Mouse (Mus musculus): ENCODE data around the gene Rmnd1.

Gene Rmnd1

DNA sequence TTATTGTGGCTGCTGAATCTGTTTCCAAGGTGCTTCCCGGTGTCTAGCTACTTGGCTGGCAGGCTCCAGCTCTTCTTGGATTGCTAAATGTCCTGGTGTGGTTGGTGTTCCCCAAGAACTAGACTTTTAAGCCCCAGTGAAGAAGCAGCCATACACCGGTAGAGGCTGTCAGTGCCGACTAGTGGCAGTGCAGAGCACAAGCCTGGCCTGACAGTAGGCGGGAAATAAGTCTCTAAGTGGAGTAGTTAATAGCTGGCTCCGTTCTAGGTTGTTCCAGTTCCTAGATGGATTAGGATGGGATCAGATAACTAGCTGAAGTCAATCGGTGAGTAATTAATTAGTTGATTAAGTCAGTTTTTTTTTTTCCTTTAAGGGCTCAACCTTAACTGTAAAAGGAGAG is 40.3 kb downstream of the Rmnd1 start:
- no peak for DNase-seq (ENCODE audit: extremely low spot score, low spot score)

DNA sequence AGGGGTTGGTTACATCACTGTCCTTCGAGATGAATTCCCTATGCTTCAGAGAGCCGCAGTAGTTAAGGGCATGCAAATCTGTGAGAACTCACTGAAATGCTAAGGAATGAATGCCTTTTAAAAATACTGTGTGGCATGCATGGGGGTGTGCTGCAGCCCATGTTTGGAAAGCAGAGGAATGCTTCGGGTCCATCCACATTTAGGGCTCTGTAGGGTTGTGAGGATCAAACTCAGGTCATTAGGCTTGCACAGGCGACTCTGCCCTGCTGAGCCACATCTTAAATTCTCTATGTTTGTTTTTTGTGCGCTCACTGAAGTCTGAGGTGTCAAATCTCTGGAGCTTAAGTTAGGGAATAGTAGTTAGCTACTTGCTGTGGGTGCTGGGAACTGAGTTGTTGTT is 41.1 kb downstream of the Rmnd1 start:
- no peak for DNase-seq (ENCODE audit: extremely low spot score, low spot score)

DNA sequence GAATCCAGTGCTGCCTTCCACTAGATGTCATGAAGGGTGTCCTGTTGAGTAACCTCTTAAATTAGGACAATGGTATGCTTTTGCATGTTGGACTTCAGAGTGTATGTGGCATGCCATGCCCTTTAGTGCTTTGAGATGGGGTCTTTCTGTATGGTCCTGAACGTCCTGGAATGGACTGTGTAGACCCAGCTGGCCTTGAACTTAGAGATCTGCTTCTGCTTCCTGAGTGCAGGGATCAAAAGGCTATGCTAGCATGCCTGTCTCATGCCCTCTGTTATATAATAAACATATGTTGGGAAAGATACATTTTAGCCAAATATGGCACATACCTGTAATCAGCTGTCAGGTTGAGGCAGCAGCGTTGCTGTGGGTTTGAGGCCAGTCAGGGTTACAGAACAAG is 41.6 kb downstream of the Rmnd1 start:
- DNase-seq (ENCODE audit: extremely low spot score, low spot score), result no peak

DNA sequence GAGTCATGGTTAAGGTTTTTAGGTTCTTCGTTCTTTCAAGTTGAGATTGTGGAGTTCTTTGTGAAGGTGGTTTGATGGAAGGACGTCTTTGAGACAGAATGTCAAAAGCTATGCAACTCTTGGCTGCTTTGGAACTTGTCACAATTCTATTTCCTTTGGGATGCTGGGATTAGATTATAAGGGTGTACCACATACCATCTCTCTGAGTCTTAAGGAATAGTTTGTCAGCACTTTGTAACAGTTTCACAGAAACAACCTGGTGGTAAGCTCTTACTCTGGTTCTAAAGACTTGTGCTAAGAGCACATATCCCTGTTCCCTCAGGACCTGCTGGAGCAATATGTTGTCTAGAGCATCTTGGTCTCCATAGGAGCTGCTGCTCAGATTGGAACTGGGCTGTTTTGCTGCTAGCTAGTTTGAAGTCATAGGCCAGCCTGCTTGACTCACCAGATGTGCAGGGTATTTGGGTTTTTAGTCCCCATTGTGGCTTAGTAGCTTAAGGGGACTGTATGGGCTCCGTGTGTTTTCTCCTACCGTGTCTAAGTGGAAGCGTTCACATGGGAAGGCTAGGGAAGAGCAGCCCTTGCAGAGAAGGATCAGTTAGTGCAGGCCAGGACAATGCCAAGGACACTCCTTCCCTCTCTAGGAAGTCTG is 42.6 kb downstream of the Rmnd1 start:
- DNase-seq (ENCODE audit: extremely low spot score, low spot score), result no peak

DNA sequence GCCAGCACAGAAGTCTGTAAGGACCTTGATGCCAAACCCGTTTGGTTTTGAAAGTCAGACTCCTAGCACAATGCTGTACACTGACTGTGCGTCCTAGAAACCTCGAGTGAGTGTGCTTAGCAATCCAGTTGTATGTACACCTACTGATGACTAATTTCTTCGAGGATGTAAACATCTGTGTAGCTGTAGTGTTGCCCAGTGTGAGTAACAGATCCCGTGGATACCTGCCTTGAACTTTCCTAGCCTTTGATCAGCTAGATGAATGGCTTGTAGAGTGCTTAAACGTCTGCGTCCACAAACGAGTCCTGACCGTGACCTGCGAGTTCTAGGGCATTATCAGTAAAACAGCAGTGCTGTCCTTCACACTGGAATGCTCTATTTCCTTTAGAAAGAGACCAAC is 43.2 kb downstream of the Rmnd1 start:
- no peak for DNase-seq (ENCODE audit: extremely low spot score, low spot score)

DNA sequence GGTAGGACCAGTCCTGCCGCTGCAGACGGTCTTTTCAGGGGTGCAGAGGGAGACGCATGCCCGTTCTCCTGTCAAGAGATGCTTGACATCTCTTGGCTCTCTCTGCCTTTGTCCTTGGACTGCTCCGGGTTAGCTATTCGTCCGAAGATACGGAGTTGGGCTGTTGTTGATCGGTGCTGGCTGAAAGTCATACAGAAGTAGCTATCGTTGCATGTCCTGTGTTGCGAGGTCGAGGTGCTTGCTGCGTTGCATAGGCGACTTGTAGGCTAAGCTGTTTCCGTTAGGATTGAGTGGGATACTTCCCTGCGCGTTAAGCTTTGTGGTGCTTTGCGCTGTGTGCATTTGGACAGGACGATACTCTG is 43.8 kb downstream of the Rmnd1 start:
- DNase-seq (ENCODE audit: extremely low spot score, low spot score), result no peak

DNA sequence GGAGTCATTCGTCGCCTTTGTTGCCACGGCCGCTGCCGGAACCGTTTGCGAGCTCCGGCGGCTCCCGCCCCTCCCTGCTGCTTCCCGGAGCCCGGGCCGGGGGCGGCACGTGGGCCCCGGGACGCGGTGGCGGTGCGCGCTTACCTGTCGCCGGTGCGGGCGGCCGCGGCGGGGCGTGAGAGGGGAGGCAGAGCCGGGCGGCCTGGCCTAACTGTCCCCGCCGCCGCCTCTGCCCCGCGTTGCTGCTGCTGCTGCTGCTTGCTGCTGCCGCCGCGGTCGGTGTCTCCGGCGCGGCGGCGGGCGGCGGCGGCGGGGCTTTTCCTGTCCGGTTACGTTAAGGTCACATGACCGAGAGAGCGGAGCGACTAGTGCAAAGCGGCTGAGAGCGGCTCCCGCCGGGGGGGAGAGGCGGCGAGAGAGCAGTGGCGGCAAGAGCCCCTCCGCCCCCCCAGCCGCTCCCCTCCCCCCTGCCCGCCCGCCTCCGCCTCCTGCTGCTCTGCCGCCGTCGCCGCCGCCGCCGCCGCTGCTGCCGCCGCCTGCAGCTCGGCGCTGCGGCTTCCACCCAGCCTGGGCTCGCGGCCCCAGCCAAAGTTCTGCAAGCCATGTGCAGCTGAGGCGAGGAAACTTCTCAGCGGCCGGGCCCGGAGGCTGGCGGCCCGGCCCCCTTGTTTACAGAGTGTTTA is 44.3 kb downstream of the Rmnd1 start, which contains the start of gene Zbtb2:
TSS of gene Zbtb2 (minus strand) at position 408 of the 683 bp plus-strand sequence.
- peak; percentile 71 for DNase-seq (ENCODE audit: extremely low spot score, low spot score)

DNA sequence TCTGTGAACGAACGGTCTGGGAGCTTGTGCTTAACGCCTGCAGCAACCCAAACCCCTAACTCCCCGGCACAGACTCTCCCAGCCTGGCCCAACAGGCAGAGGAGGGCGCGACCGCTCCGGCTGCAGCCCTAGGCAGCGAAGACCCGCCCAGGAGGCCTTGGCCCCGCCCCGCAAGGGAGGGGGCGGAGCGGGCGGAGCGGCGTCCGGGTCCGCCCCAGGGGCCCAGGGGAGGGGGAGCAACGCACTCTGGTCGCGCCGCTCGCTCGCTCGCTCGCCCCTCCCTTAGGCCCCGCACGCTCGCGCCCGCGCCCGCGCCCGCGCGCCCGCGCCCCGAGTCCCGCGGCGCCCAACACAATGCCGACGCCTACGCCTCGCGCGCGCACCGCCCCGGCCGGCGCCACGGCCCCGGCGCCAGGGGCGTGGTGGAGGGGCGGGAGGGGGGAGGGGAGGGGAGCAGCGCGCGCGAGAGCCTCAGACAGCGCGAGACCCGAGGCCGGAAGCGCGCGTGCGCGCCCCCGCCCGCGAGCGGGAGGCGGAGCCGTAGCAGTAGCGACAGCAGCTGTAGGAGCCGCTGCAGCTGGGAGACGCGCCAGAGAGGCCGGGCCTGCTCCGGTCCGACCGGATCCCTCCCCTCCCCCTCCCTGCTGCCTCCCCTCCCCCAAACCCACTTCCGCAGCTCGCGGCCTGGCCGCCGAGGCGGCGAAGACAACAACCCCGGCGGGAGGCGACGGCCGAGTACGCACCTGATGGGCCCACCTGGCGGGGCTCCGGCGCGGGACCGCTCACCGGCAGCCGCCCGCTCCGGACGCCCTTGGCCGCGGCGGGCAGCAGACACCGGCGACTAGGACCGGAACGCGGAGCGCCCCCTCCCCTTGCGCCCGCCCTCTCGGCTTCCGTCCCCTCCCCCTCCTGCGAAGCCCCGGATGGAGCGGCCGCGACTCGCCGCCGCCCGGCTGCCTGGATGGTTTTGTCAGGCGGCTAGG is 45.3 kb downstream of the Rmnd1 start:
- DNase-seq (ENCODE audit: extremely low spot score, low spot score), result peak; percentile 94

DNA sequence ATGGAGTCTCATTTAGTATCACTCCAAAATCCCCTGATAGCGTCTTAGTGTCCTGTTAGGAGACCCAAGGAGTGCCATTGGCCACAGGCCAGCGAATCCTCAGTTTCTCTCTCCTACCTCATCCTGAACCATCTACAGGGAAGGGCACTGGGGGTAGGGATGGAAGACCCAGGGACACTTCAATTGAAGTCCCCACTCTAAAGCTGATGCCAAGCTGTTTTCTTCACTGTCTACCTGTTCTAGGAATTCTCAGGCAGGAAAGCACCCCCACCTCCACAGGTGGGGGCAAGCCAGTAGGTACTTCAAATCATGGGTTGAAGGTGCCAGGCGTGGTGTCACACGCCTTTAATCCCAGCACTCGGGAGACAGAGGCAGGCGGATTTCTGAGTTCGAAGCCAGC is 47.9 kb downstream of the Rmnd1 start:
- no peak for DNase-seq (ENCODE audit: extremely low spot score, low spot score)

DNA sequence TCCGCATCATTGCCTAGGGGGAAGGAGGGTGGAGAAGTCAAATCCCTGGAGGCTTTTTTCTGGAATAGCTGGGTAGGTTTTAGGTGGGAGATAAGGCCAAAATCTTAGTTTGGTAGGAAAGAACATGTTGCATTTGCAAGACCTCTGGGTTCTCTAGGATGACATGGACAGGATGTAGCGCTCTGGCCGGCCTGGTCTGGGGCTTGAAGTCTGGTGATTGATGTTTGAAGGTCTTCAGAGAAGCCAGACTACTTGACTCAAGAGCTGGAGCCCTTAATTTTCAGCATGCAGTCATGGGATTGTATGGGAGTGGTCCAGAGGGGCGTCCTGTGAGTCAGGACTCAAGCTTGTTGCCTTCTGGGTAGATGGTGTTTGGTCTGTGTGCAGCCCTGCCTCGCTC is 51.4 kb downstream of the Rmnd1 start:
- no peak for DNase-seq (ENCODE audit: extremely low spot score, low spot score)

DNA sequence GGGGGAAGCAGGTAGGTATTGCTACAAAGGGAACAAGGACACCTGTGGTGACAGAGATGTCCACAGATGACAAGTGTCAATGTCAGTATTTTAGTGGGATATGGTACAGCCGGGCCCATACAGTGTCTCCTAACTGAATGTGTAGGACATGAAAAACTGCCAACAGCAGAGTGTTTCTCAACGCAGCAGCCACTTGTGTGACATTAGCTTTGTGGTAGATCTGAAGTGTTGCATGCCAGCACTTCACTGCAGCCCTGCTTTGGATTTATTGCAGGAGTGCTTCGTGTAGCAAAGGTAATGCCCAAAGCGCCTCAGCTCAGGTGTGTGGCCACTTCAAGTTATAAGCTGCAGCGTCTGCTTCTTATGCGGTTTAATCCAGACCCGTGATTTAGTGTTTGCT is 55.3 kb downstream of the Rmnd1 start:
- DNase-seq (ENCODE audit: extremely low spot score, low spot score), result no peak

DNA sequence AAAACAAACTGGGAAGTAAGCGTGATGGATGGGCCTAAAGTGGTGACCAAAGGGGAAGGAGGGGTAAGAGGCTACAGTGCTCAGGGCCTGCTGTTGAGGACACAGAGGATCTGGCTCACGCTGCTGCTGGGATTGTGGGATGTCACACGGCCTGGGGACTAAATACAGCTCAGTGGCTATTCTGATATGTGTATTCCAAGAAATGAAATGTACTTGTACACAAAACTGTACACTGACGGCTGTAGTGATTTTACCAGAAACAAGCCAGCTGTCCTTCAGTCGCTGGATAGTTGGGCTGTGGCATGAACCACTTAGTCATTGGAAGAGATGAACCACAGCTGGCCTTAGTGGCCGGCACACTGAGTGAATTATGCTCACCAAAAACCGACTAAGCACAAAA is 55.7 kb downstream of the Rmnd1 start:
- no peak for DNase-seq (ENCODE audit: extremely low spot score, low spot score)

DNA sequence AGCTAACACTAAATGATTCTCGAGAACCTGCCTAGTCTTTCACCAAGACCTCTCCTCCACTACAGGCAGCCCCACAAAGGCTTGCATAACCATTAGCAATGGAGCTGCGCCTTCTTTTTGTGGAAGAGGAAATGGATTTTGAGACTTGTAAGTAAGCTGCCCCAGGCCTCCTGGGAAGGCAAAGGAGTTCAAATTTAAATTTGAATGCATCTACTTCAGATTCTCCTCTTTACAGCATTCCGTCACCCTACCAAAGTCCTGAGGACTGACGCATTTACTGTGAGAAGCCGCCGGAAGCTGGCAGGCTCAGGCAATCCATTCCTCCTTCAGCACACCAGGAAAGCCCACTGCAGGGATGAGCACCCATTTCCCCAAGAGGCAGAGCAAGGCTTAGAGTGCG is 56.9 kb downstream of the Rmnd1 start:
- no peak for DNase-seq (ENCODE audit: extremely low spot score, low spot score)

DNA sequence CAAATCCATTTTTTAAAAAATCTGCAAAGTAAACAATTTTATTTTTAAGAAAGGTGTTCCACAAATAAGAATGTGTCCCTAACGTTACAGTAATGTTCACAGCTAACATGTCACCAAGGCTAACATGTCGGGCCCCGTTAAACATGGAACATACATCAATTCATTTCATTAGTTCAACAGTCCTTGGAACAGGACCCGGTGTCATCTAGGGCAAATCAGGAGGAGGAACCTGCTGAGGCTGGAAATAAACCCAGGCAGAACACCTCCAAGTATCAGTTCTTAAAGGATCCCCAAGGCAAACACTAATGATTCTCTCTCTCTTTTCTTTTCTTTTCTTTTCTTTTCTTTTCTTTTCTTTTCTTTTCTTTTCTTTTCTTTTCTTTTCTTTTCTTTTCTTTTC is 57.5 kb downstream of the Rmnd1 start:
- no peak for DNase-seq (ENCODE audit: extremely low spot score, low spot score)

DNA sequence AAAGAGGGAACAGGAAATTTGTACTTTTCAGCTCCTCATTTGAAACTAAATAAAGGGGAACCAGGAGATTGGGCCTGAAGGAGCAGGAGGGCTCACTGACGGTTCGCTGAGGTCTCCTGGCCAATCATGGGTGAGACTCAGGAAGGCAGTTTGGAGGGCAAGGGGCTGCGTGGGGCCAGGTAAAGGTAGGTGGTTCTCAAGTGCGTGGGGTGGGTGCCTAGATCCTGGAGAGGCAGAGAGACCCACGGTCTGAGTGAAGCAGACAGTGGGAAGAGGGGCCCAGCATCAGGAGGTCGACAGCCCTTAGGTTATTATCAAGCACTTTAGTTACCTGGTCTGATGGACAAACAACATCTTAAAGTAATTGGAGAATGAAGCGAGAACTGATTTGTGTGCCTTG is 57.9 kb downstream of the Rmnd1 start:
- DNase-seq (ENCODE audit: extremely low spot score, low spot score), result no peak

DNA sequence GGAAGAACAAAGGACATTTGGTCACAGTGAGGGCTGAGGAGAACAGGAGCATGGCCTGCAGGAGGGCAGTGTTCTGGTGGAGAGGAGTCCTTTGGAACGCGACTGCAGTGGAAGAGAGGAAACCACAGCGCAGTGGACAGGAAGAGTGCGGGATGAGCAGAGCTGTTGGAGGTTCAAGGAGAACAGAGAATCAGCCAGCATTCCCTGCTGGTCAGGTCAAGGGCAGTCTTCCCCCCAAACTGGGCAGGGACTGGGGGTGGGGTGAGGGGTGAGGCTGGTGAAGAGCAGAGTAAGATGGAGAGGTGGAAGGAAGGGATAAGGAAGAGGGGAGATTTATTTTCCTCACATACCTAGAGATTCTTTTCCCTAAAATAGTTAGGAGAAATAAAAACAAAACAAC is 58.6 kb downstream of the Rmnd1 start:
- no peak for DNase-seq (ENCODE audit: extremely low spot score, low spot score)

DNA sequence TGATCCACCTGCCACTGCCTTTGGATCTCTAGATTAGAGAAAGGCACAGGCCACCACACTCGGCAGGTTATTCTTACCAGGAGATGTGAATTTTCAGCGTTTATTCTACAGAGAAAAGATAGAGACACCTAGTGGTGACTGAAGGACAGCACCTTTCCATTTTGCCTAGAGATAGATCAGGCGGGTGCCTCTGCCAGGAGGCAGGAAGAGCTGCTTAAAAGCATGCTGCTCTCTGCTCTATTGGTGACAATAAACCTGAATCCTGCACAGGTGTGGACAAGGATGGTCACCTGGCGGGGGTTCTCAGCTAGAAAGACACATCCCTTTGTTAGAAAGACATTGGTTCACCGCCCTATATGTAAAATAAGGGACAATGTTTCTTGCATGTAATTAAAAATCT is 60.2 kb downstream of the Rmnd1 start:
- no peak for DNase-seq (ENCODE audit: extremely low spot score, low spot score)

DNA sequence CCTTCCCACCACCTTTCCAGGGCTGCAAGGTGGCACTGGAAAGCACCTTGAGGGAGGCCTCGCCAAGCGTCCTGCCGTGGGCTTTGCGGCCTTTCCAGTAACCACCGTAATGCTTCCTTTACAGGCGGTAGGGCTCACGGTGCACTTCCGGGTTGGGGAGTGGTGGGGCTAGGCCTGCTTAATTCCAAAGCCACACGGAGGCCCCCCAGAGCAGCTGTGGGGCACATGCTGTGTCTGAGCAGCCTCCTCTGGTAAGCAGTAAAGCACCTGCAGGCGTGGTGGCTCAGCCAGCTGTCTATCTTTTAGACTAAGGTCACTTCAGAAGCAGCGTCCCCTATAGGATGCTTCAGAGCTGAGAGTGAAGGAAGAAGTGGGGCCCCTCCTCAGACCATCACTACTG is 62.1 kb downstream of the Rmnd1 start:
- no peak for DNase-seq (ENCODE audit: extremely low spot score, low spot score)

DNA sequence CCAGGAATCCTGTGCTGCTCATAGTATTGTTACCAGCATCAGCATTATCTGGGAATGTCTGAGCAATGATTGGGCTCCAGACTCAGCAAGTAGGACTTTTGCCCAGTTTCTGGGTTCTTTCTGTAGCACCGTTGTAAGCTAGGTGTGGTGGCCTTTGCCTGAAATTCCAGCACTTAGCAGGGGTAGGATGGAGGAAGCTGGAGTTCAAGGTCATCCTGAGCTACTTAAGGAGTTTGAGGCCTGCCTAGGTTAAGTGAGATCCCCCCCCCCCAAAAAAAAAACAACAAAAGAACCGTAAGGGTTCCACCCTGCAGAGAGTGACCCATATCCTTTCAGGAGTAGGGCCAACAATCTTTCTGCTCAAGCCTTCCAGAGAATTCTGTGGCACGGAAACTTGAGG is 67.6 kb downstream of the Rmnd1 start:
- no peak for DNase-seq (ENCODE audit: extremely low spot score, low spot score)

DNA sequence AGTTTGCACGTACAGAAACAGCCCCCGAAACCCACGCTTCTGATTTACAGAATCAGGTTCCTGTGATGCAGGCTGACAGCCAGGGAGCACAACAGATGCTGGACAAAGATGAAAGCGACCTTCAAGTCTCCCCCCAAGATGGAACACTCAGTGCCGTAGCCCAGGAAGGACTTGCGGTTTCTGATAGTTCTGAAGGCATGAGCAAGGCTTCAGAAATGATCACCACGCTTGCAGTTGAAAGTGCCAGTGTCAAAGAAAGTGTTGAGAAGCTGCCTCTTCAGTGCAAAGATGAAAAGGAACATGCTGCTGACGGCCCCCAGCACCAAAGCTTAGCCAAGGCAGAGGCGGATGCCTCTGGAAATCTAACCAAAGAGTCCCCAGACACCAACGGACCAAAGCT is 74.8 kb downstream of the Rmnd1 start:
- DNase-seq (ENCODE audit: extremely low spot score, low spot score), result no peak

DNA sequence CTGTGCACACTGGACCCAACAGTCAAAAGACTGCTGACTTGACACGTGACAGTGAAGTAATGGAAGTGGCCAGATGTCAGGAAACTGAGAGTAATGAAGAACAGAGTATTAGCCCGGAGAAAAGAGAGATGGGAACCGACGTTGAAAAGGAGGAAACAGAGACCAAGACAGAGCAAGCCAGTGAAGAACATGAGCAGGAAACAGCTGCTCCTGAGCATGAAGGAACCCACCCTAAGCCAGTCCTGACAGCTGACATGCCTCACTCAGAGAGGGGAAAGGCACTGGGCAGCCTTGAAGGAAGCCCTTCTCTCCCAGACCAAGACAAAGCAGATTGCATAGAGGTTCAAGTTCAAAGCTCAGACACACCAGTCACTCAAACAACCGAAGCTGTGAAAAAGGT is 75.5 kb downstream of the Rmnd1 start:
- DNase-seq (ENCODE audit: extremely low spot score, low spot score), result no peak

DNA sequence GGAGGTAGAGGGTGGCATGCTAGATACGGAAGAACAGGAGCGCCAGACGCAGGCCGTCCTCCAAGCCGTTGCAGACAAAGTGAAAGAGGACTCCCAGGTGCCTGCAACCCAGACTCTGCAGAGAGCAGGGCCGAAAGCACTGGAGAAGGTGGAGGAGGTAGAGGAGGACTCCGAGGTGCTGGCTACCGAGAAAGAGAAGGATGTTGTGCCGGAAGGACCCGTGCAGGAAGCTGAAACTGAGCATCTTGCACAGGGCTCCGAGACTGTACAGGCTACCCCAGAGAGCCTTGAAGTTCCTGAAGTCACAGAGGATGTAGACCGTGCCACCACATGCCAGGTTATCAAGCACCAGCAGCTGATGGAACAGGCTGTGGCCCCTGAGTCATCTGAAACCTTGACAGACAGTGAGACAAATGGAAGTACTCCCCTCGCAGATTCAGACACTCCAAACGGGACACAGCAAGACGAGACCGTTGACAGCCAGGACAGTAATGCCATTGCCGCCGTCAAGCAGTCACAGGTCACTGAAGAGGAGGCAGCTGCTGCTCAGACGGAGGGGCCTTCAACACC is 76.2 kb downstream of the Rmnd1 start:
- DNase-seq (ENCODE audit: extremely low spot score, low spot score), result no peak
